Mouse (Mus musculus) lung, postnatal 0 days (tissue): ENCODE data around the gene Cdc42bpb. TPM values are rescaled to one million over a fixed set of nuclear protein-coding genes. Genes with fewer than 3 reads are reported as not detected.

Source experiments
- ATAC-seq: fragments of 200-750 bp; cut with Nextera tagmentation; 2 replicates; pipeline ENCODE4 v1.8.0; 2017; ENCODE audit warnings: moderate library complexity
- DNase-seq: peaks from one replicate; pipeline ENCODE4 v3.0.0-alpha.2; 2016; ENCODE audit warnings: low spot score
- H3K27ac ChIP-seq: fragments of 300-500 bp; sonication (generic); 2 replicates; pipeline ENCODE4 v1.5.1; 2014; ENCODE audit warnings: antibody characterized with exemption, mild to moderate bottlenecking, low read length, mixed read lengths
- H3K27me3 ChIP-seq: fragments of 300-500 bp; sonication (generic); replicated peaks from 2 replicates; pipeline ENCODE4 v1.6.1; 2014; ENCODE audit warnings: low read length, mixed read lengths; ENCODE audit not compliant: insufficient read depth
- H3K36me3 ChIP-seq: fragments of 300-500 bp; sonication (generic); 2 replicates; pipeline ENCODE4 v1.6.1; 2014; ENCODE audit warnings: low read length, mixed read lengths; ENCODE audit not compliant: insufficient read depth
- H3K4me1 ChIP-seq: fragments of 300-500 bp; sonication (generic); 2 replicates; pipeline ENCODE4 v1.6.1; 2014; ENCODE audit warnings: antibody characterized with exemption, low read depth, low read length, mixed read lengths; ENCODE audit not compliant: insufficient read depth
- H3K4me2 ChIP-seq: fragments of 300-500 bp; sonication (generic); replicated peaks from 2 replicates; pipeline ENCODE4 v1.6.1; 2014; ENCODE audit warnings: low read depth, mild to moderate bottlenecking, low read length, moderate library complexity, mixed read lengths
- H3K4me3 ChIP-seq: fragments of 300-500 bp; sonication (generic); 2 replicates; pipeline ENCODE4 v1.5.1; 2014; ENCODE audit warnings: low read depth, low read length
- H3K9ac ChIP-seq: fragments of 300-500 bp; sonication (generic); replicated peaks from 2 replicates; pipeline ENCODE4 v1.6.1; 2014; ENCODE audit warnings: low read depth, mild to moderate bottlenecking
- H3K9me3 ChIP-seq: fragments of 300-500 bp; sonication (generic); 2 replicates; pipeline ENCODE4 v1.6.1; 2016; ENCODE audit warnings: low read length, mixed read lengths
- CTCF ChIP-seq: IDR thresholded peaks from 2 replicates; pipeline ENCODE4 v1.5.1; 2016; ENCODE audit warnings: antibody characterized with exemption, mild to moderate bottlenecking
- EP300 ChIP-seq: IDR thresholded peaks from 2 replicates; pipeline ENCODE4 v1.6.1; 2016; ENCODE audit warnings: antibody characterized with exemption, mild to moderate bottlenecking, control low read depth
- WGBS: fragments of 180-500 bp; shearing (Covaris S2); extraction: QIAGEN DNeasy Blood & Tissue Kit; methylation state at CpG from one replicate; pipeline ENCODE4 v1.1.7; 2014; 5-methylcytosine and 5-hydroxymethylcytosine counted together
- polyA plus RNA-seq: library from polyadenylated mRNA; unstranded; fragments of >200 nt; fragmentation: Nextera tagmentation; extraction: Ambion mirVana; gene quantifications from 2 replicates; pipeline ENCODE4 v1.2.1, GENCODE M21; 2015

Gene Cdc42bpb
- polyA plus RNA-seq = 29.0 and 32.5 TPM in 2 replicates

DNA sequence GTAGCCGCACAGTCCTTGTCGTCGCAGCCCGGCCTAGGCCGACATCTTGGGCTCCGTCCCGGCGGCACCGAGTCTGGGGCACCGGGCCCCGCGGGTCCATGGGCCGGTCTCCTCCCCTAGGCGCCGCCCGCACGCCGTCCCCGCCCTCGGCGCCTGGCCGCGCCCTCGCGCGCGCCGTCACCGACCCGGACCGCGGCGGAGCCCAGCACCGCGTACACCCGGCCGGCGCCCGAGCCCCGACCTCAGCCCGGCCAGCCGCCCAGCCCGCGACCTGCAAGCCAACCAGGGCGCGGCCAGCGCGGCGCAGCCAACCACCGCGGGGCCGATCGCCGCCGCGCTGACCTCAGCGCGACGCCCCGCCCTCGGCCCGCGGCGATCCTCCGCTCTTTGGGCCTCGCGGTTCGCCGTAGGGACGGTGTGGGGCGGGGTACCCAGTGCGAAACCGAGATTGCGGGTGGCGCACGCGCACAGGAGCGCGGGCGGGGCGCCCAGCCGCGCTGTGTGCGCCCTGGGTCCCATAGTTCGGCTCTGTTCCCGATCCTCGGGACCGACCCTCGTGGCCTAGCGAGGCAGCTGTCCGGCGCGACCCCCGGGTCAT lies at the start of gene Cdc42bpb:
Gene Cdc42bpb, minus strand, starts transcription at position 343 of the 598 bp plus-strand sequence.
- peak; percentile 94 for ATAC-seq
- H3K27me3 ChIP-seq = no peaks in the 10 kb centered on the region
- peak within 1 kb of the TSS; percentile 83 for H3K4me2 ChIP-seq
- H3K4me1 ChIP-seq = peaks cover 16% of the 10 kb centered on the region; the same call in 1 of the 2 replicates
- peak; percentile 98 for DNase-seq
- no peak for TF ChIP-seq EP300
- TF ChIP-seq CTCF = no peak
- peak within 1 kb of the TSS; percentile 99 for H3K27ac ChIP-seq
- peak within 1 kb of the TSS; percentile 96 for H3K4me3 ChIP-seq
- H3K9ac ChIP-seq = peak within 1 kb of the TSS; percentile 94
- under 1% methylated on average over 43 of the region's 94 CpGs for WGBS
- no peaks in the 10 kb centered on the region for H3K9me3 ChIP-seq
- no peaks in the 10 kb centered on the region for H3K36me3 ChIP-seq

GRCm38 (mm10) chr12:111425789-111426460 lies 48.4 kb upstream of the Cdc42bpb start:
- peak; percentile 91 for DNase-seq
- no peak overlapping the region for H3K9ac ChIP-seq
- H3K27me3 ChIP-seq = peaks cover 44% of the 10 kb centered on the region
- WGBS = 22% methylated on average over 29 of the region's 29 CpGs
- no peak overlapping the region for H3K4me2 ChIP-seq
- H3K4me1 ChIP-seq = peaks cover 15% of the 10 kb centered on the region
- no peak overlapping the region for H3K4me3 ChIP-seq
- H3K9me3 ChIP-seq = no peaks in the 10 kb centered on the region
- peak; percentile 55 for ATAC-seq
- H3K27ac ChIP-seq = no peak overlapping the region
- H3K36me3 ChIP-seq = no peaks in the 10 kb centered on the region
- TF ChIP-seq EP300 (no peak), CTCF (peak; percentile 96)

- peak; percentile 46 for ATAC-seq
- peak; percentile 90 for TF ChIP-seq CTCF
- no peak for TF ChIP-seq EP300
- 6% methylated on average over 14 of the region's 15 CpGs for WGBS
- H3K9ac ChIP-seq = no peak overlapping the region
- H3K36me3 ChIP-seq = no peaks in the 10 kb centered on the region
- no peak overlapping the region for H3K4me2 ChIP-seq
- H3K27ac ChIP-seq = no peak overlapping the region
- H3K4me3 ChIP-seq = no peak overlapping the region
- H3K27me3 ChIP-seq = peaks cover 43% of the 10 kb centered on the region
- peak; percentile 90 for DNase-seq
- H3K4me1 ChIP-seq = peaks cover 11% of the 10 kb centered on the region
- no peaks in the 10 kb centered on the region for H3K9me3 ChIP-seq
Observed at GRCm38 (mm10) chr12:111425258-111425657, 47.7 kb upstream of the Cdc42bpb start.

GRCm38 (mm10) chr12:111424547-111424946 lies 47.0 kb upstream of the Cdc42bpb start:
- H3K36me3 ChIP-seq = no peaks in the 10 kb centered on the region
- H3K27me3 ChIP-seq = peaks cover 36% of the 10 kb centered on the region
- H3K4me2 ChIP-seq = no peak overlapping the region
- no peak overlapping the region for H3K9ac ChIP-seq
- DNase-seq (peak; percentile 52), ATAC-seq (peak; percentile 14; the same call in 1 of the 2 replicates)
- H3K9me3 ChIP-seq = no peaks in the 10 kb centered on the region
- peaks cover 4% of the 10 kb centered on the region for H3K4me1 ChIP-seq
- TF ChIP-seq CTCF (no peak), EP300 (no peak)
- no peak overlapping the region for H3K27ac ChIP-seq
- 21% methylated on average over 9 of the region's 9 CpGs for WGBS
- H3K4me3 ChIP-seq = no peak overlapping the region

DNA sequence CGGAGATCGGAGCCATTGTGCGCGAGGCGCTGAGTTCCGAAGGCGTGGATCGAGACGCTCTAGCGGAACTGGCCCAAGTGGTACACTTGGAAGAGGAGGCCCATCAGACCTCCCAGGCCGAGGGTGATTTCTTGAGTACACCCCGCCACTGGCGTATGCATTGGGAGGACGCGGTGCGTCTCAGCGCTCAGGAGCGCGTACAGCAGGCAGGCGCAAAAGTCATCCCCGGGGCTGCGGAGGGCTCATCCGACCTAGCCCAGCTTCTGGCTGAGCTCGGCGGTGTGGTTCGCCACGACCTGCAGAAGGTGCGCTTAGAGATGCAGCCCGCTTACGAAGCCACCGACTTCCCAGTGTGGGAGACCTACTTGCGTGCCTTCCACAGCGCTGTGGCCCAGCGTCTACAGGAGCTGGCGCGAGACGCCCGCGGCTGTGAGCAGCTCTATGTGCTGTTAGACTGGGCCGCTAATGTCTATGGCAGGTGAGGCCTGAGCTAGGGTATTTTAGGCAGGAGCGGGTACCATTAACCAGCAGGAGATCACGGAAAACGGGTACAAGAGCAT lies 46.1 kb upstream of the Cdc42bpb start:
- no peaks in the 10 kb centered on the region for H3K9me3 ChIP-seq
- ATAC-seq (no peak), DNase-seq (no peak)
- H3K27ac ChIP-seq = no peak overlapping the region
- 23% methylated on average over 43 of the region's 43 CpGs for WGBS
- no peak overlapping the region for H3K4me3 ChIP-seq
- TF ChIP-seq CTCF (no peak), EP300 (no peak)
- no peaks in the 10 kb centered on the region for H3K36me3 ChIP-seq
- H3K4me2 ChIP-seq = no peak overlapping the region
- H3K27me3 ChIP-seq = peaks cover 35% of the 10 kb centered on the region
- no peak overlapping the region for H3K9ac ChIP-seq
- H3K4me1 ChIP-seq = no peaks in the 10 kb centered on the region

GRCm38 (mm10) chr12:111422852-111423251 lies 45.3 kb upstream of the Cdc42bpb start:
- H3K4me3 ChIP-seq = no peak overlapping the region
- ATAC-seq (no peak), DNase-seq (no peak)
- WGBS = 75% methylated on average over 5 of the region's 5 CpGs
- H3K27ac ChIP-seq = no peak overlapping the region
- no peaks in the 10 kb centered on the region; the same call in 1 of the 2 replicates for H3K4me1 ChIP-seq
- TF ChIP-seq EP300 (no peak), CTCF (no peak)
- no peak overlapping the region for H3K9ac ChIP-seq
- no peaks in the 10 kb centered on the region for H3K9me3 ChIP-seq
- peaks cover 32% of the 10 kb centered on the region for H3K27me3 ChIP-seq
- H3K4me2 ChIP-seq = no peak overlapping the region
- no peaks in the 10 kb centered on the region for H3K36me3 ChIP-seq
